Mouse (Mus musculus) cerebellum, adult 18-20 months (tissue): ENCODE data around the gene Ppp1cc.
A peak's percentile ranks its signal among the peaks of the same experiment; 100 is the strongest.

Experiments used
- DNase-seq, 2 experiments: peaks; one replicate each; pipeline ENCODE4 v3.0.0; 2021

Ppp1cc gene

DNA sequence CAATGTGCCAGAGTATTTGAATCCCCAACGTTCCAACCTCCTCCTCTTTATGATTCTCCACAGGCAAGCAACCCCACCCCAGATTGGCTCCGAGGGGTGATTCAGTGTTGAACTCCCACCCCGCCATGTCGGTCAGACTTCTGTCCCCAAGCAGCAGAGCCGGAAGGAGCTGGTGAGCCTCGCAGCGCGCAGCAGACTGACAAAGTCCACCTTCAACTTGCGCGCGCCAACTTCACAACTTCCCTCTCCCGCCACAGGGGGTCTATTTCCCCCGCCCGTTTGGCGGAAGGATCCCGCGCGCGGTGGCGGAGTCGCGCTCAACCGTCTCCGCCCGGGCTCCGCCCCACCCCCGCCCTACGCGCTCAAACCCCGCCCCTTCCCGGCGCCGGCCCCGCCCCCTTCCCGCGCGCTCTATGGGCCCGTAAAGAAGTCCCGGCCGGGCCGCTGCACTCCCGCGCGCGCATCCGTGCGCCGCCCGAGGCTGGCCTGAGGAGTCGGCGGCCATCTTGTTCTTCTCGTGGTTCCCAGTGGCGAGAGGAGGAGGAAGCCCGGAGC, at the start of gene Ppp1cc:
Gene Ppp1cc, plus strand, starts transcription at position 452 of the 555 bp plus-strand sequence.
- peak; percentile 89 to 92 for DNase-seq

DNA sequence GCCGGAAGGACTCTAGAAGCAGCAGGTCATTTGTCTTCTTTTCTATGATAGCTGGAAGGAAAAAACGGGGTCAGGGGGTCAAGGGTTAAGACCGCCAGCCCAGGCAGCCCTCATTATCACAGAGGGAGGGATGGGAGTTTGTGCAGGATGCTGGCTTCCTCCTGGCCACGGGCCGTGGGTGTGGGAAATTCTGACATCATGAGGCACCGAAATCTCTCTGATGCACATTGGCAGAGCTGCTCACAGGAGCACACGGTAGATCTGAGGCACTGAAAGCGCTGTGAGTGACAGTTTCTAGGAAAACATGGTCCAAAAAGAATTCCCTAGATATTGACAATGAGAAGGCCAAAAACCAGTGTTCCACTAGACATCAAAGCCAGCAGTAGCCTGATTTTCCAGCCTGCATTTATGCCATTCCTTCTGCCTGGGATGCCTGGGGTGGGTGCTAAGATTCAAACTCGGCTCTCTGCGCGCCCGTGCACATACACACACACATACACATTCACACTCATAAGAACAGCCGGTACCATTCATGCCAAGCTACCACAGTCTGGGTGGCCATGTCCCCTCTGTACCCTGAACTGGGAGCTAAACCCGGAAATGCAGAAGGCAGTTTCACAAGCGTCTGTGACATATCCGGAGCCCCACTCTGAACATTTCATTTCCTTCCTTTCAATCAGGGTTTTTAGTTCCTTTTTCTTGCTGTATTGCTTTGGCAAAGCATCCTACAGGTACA, 48.6 kb upstream of the Ppp1cc start:
- no peak for DNase-seq

DNA sequence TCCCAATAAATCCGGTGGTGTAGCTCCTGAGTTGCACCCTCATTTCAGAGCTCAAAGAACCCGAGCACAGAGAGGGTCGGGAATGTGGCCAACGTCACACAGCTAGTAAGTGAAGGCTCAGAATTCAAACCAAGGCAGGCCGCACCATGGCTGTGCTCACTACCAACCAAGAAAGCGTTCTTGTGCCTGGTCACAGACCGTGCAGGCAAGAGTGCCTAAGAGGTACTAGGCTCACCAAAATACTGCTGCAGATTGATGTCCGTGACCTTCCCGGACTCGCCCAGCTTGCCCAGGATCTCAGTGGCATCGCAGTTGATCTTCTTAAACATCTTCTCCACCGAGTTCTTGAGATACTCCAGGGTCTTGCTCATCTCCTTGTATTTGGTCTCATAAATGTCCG, 47.5 kb upstream of the Ppp1cc start:
- no peak for DNase-seq

DNA sequence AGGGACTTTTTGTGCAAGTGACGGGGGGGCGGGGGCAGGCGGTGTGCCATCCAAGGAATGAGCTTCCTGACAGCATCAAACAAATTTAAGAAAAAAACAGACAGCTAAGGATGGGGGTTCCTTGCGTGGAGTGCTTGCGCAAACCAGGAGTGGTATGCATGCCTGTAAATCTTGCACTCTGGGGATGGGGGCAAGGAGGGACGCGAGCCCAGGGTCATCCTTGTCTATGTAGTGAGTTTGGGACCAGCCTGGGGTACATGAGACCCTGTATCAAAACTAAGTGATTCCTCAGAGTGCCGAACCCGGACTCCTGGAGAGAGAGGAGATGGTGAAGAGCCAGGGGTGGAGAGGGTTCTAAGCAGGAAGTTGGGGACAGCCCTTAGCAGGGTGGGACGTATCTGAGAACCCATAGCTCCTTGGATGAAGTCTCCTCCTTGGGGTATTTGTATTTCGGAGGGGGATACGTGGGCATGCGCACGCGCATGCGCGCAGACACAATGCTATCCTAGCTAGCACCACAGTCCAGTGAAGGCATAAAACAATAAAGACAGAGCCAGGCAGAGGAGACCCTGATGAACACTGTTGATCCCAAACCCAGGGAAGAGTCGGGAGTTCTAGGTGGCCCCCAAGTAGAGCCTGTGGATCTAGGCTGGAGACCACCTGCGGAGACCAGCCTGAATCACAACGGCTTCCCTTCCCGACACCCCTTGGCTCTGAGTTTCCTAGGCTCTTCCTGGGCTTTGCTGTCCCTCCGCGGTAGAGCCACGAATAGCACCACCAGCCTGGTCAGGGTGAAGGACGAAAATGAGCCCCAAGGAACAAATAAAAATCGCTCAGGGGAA, 46.8 kb upstream of the Ppp1cc start:
- no peak for DNase-seq

DNA sequence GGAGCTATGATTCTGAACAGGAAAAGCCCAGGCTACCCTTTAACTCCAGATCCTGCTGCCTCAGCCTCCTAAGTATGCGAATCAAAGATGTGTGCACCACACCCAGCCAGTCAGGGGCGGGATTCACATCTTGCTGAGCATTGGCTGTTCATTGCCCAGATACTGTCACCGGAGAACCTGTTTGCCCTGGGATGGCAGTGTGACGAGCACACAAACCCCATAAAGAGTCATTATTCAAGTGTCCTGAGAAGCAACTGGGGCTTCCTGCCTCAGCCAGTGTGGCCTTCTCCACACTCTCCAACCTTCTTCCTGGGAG, 46.2 kb upstream of the Ppp1cc start:
- no peak for DNase-seq

DNA sequence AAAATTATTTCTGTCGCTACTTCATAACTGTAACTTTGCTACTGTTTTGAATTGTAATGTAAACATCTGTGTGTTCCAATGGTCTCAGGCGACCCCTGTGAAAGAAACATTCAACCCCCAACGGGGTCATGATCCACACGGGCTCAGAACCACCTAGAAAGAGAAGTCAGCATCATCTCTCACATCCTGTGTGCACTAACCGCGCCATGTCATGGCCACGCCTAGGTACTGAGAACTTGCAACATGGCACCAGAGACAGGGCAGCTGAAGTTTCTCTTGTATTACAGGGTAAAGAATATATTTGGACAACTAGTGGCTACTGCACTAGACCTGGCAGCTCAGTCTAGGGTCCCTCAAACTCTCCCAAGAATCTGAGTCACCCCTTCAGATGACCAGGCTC, 44.6 kb upstream of the Ppp1cc start:
- no peak for DNase-seq

DNA sequence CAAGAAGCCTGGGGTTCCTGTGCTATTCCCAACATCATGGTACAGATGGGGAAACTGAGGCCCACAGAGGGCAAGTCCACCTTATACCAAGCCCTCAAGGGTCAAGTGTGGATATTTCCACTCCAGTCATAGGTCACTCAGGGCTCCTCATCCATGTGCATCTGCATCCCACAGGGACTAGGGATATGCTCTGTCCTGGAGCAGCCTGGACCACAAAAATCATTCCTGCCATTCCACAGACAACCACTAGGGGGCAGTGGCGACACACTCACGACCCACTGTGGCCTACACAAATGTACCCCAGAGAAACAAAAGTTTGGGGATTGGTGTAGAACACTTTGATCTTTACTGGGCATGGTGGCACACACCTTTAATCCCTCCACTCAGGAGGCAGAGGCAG, 43.9 kb upstream of the Ppp1cc start:
- peak; percentile 61 to 75 for DNase-seq

DNA sequence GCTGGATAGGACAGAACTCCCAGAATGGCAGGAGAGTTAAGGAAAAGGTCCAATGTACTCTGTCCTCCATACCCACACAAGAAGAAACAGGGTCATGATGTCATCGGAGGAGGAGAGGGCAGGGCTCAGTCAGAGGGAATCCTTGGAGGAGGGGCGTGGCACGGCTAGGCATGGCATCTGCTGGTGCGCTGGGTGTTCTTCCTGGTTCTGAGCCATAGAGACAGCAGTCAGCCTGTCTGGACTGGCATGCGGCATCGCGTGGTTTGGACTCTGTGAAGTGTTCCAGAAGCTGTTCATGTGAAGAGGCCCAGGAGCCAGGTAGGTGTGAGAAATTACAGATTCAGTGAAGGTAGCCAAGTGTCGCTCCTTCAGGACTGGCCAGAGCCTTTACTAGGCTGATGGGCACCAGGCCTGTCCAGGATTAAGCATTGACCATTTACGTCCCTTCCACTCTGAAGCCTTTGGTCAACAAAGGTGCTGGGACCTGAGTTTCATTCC, 42.8 kb upstream of the Ppp1cc start:
- DNase-seq: no peak

DNA sequence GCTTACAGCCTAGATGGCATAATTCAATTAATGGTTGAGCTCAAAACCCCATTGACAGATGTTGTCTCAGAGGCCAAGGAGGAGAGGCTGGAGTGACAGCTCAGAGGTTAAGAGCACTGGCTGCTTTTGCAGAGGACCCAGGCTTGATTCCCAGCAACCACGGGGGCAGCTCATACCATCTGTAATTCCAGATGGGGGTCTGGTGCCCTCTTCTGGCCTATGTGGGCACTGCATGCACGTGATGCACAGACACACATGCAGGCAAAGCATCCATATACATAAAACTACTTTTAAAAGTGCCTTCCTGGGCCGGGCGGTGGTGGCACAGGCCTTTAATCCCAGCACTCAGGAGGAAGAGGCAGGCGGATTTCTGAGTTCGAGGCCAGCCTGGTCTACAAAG, 41.8 kb upstream of the Ppp1cc start:
- DNase-seq: no peak

DNA sequence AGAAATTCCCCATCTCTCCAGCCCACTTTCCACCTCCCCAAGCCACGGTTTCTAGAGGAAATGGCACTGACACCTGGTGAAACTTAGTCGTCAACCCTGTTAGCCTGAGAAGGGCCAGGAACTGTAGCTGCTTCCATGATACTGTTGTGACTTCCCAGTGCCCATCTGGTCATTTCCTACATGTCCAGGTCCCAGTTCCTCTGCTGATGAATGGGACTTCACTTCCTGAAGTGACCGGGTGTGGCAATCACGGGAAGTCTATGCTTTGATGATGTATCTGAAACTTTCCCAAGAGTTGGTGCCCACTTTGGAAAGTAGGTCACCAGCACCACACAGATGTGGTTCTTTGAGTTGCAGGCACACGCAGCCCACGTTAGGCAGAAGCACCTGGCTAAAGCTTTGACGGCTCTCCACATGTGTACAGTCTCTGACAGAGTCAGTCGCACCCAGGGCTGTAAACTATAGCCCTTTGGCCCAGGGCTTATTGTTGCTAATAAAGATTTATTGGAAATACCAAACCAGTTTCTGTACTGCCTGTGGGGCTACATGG, 32.8 kb upstream of the Ppp1cc start:
- no peak for DNase-seq

DNA sequence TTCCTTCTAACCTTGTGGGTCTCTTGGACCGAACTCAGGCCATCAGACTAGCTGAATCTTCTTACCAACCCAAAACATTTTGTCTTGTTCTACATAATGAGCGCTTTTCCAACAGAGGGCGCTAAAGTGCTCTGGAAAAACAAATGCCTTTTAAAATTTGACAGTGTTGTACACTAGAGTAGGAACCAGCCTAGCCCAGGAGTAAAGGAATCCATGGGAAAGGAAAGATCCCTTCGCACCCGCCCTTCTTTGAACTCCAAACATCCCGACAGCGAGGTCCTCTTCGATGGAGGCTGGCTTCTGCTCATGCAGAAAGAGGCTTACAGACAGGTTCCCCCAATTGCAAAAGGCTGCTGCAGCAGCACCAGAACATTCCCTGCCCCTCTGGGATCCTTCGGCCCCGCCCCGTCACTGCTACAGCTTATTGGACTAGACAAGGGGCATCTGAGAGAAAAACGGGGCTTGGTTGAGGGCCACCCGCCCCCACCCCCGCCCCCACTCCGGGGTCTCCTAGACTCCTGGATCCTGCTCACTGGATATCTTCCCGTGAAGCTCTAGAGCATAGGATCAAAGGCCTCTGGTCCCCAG, 28.9 kb upstream of the Ppp1cc start:
- DNase-seq: peak; percentile 85

DNA sequence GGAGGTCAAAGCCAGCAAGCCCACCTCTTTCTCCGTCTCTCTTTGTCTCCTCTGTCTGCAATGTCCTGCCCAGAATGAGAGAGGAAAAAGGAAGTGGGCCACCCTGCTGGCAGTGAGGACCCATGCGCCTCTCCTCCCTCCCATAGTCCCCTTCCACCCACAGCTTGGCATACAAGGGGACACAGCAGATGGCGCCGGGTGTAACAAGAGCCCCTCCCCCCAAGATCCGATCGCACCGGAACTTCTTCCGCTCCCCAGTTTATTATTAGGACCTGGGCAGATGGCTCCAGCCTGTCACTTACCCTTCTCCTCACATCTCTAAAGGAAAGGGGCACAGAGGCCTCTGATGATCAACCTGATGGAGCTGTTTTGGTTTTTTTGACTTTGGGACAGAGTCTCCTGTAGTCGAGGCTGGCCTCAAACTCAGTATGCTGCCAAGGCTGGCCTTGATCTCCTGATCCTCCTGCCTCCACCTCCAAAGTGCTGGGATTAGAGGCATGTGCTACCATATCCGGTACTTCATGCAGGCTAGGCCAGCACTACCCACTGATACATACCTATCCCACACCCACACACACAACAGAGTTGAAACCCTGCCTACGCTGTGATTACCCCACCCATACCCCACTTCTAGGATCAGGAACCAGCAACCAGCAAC, 27.6 kb upstream of the Ppp1cc start:
- DNase-seq: peak; percentile 75 to 81

DNA sequence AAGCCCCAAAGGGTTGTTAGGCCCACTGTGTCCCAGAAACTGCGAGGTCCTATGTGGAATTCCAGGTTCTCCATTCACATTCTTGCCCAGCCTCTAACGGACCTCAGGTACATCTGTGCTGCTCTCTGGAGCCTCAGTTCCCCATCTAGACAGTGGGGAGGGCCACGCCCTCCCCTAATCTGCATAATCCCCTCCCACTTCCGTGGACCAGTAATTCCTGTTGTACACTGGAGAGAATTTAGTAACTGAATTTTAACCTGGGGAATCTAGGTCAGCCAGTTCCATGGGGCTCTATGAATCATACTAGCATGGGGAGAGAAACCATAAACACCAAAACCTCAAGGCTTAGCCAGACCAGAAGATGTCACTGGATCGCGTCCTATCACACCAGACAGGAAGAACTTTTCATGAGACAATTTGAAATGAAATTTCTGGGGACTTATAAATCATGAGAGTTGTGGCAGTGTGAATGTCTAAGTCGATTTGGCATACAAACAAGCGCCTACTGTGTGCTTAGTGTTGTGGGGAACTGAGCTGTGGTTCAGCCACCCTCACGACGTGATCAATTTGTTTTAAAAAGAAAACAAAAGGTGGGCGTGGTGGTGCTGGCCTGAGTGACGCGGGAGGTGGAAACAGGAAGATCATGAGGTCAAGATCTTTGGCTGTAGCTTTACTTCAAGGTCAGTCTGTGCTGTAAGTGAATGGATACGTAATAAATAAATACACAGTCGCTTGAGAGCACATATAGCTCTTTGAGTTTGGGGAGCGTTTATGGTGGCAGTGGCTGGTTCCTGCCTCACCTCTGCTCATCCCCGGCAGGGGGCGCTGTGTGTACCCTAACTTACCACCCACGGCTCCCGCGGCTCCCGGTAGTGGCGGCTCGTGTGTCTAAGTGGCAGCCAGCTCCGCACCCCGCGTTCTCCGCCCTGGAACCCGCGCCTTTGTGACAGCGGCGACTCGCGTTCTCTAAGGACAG, 26.7 kb upstream of the Ppp1cc start:
- DNase-seq: peak; percentile 83 to 91

DNA sequence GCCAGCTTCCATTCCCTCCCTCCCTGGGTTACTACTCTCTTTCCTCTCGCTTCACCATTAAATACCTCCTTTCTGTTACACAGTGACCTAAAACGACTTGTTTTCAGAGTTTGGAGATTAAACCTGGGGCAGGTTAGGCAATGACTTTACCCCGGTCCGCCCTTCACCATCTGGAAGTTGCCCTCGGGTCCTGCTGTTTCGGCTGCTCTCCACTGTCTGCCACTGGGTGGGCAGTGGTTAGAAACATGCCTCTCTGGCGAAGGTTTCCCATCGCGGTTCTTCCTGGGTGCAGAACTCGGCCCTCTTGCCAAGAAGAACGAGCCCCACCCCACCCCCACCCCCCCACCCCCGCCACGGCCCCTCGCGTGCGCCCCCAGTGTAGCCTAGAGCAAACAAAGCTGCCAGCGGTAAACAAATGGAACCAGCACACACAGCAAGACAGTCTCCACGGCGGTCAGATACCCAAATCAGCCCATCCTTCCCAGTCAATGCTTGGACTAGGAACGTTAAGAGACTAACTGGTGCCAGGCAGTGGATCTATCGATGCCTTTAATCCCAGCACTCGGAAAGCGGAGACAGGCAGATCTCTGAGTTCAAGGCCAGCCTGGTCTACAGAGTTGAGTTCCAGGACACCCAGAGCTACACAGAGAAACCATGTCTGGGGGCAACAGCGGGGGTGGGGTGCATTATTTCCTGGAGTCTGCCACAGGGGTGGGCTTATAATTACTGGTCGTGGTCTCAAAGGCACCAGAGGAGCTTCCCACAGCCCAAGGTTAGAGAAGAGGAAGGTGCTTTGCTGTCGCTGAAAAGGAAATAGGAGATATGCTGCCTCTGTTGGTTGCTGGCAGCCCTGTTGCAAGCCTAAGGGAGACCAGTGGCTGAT, 25.7 kb upstream of the Ppp1cc start:
- no peak for DNase-seq

DNA sequence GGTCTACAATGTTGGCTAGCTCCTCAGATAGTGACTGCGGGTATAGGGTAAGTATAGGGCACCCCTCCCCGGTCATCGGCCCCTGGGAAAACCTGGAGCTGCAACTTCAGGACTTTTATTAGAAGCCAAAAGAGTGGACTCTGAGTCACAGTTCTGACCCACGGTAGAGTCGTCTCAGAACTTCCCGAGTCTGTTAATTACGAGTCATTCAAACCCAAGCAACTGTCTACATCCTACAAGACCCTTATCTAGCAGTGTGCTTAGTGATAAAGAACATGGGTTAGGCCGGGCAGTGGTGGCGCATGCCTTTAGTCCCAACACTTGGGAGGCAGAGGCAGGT, 25.1 kb upstream of the Ppp1cc start:
- no peak for DNase-seq

DNA sequence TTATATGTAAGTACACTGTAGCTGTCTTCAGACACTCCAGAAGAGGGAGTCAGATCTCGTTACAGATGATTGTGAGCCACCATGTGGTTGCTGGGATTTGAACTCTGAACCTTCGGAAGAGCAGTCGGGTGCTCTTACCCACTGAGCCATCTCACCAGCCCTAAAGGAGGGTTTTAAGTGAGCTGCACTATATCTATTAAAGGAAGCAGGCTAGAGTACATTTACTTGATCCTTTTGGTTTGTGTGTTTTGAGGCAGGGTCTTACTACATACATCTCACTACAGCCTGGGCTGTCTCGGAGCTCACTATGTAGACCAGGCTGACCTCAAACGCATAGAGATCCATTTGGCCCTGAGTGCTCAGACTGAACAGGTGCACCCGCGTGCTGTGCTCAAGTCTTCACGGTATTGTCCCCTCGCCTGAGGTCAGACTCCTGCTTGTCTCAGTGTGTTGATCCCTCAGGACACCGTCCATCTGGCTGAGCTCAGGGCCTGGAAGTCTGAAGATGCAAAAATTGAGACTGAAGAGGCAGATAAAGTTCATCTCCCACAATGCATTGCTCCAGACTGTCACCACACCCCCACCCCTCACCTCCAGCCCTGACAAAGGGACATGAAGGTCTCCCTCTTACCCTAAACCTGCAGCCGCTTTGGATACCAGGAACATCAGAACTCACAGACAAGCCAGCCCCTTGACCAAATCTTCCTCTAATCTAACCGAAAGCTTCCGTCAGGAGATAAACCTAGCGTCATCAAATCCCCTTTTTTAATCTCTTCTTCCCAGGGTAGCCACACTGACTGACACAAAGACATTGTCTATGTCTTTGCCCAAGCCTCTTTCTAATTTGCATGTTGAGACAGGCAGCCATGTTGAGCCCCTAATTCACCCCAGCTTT, 23.4 kb upstream of the Ppp1cc start:
- peak; percentile 55 for DNase-seq

DNA sequence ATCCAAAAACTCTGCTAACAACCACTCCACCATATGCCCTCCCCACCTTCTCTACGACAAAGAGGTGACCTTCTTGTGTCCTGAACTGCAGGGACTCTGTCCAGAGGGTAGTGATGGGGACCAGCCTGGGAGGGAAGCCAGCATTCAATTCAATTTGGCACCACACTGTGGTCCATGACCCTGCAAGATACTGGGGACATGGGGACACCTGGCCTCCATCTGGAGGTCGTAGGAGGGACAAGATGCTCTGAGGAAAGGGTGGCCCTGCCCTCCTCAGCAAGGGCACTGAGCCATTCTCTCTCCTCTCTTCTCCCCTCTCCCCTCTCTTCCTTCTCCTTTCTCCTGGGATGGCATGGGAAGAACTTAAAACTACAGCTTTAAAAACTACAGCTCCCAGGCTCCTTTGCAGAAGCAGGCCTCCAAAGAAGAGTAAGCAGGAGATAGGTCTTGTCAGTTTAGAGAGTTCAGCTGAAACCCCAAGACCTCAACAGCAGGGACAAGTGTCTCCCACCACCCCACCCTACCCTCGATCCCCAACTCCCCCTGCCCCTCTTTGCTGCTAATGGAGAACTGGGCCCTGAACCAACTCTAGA, 22.7 kb upstream of the Ppp1cc start:
- DNase-seq: peak; percentile 47 to 53

DNA sequence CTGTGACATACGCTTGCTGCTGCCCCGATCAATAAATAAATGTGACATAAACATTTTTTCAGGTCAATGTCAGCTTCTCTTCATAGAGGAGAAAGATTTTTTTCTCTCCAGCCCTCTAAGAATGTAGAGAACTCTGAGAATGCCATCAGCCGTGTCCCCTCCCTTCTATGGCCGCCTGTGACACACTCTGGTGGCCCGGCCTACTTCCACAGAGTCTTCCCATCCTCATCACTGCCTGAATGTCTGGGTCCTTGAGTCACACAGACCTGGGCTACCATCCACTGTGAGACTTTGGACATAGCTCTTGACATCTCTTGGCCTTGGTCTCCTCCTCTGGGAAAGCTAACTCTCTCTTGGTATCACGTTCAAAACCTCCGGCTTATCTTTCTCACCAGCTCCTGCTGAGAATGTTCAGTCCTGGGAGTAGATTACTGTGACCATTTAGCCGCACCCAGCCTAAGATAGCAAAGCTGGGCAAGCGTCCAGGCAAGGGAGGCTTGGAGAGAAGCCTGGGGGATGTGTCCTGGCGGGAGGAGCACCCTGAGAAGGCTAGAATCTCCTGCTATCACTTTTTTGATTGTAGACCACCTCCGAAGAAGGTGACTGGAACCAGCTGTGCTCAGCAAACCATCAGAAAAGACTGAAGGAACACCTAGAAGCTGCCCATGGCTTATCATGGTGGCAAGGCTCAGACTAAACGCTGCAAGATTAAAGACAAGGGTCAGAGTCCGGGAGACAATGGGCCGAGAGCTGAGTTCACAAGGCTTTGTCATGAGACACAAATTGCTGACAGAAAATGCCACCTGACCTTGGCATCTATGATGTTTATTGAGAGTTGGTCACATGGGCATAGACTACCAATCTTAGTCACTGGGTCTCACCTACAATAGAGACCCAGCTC, 21.3 kb upstream of the Ppp1cc start:
- DNase-seq: peak in 1 of 2 experiments; percentile 15
